Mouse (Mus musculus): ENCODE results near the gene Hoxc4.

The Hoxc4 gene

GRCm38 (mm10) chr15:103018636-103019035, at the start of gene Hoxc4:
TSS of gene Hoxc4 (plus strand) at chr15:103018934.
- DNase-seq (ENCODE audit: extremely low read depth, low read depth): no peak

- DNase-seq (ENCODE audit: extremely low read depth, low read depth): no peak
These were observed 49.4 kb upstream of the Hoxc4 start for GRCm38 (mm10) chr15:102969296-102969695.

- DNase-seq (ENCODE audit: extremely low read depth, low read depth): no peak
These were observed 48.0 kb upstream of the Hoxc4 start for GRCm38 (mm10) chr15:102970740-102971139.

DNA sequence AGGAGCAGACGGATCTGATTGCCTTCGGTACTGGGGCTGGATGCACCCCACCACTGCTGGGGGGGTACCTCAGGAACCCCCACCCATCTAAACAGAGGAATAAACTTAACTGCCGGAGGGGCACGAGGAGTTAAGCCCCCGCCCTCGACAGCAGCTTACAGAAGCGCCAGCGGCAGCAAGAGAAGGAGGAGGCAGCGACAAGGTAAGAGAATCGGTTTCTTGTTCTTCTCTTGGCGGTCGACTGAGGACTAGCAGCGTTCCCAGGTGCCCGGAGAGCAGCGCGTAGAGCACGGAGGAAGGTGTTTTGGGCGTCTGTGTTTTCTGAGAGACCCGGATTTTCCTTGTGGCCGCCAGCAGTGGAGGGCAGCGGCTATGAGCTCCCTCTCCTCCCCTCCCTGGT, 46.5 kb upstream of the Hoxc4 start:
- DNase-seq (ENCODE audit: extremely low read depth, low read depth): no peak

- no peak for DNase-seq (ENCODE audit: extremely low read depth, low read depth)
These were observed 46.0 kb upstream of the Hoxc4 start for GRCm38 (mm10) chr15:102972753-102973152.

DNA sequence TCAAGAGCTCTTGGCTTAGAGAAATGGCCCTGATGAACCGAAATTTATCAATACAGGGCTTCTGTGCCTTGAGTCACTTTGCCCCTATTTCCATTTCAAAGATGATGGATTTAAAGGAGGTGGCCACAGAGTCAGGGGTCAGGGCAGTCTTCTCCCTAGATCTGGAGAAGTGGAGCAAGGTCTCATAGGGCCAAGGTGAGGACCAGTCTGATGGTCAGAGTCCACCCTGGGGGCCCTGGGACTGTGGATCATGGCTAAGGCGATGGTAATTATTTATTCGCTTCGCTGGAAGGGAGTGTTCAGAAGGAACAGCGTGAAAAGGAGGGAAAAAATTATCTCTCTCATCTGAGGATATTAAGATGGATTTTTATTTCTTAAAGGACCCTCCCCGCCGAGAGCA, 43.7 kb upstream of the Hoxc4 start:
- no peak for DNase-seq (ENCODE audit: extremely low read depth, low read depth)

DNA sequence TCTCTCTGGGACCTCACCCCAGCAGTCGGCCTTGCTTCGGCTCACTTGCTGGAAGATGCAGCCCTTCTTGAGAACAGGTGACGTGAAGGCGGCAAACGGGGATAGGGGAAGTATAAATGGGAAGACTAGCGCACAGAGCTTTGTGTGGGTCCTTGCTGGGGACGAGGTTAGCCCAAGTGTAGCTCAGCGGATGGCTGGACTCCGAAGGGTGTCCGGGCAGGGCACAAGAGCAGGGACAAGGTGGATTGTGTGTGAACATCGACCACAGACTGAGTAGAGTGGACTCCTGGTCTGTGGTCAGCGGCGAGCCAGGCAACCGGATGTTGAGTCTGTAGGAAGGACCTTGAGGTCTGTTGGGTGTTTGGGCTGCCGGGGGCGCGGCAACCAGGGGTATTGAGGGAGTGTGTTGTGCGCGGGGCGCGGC, 43.0 kb upstream of the Hoxc4 start:
- DNase-seq (ENCODE audit: extremely low read depth, low read depth): no peak

DNA sequence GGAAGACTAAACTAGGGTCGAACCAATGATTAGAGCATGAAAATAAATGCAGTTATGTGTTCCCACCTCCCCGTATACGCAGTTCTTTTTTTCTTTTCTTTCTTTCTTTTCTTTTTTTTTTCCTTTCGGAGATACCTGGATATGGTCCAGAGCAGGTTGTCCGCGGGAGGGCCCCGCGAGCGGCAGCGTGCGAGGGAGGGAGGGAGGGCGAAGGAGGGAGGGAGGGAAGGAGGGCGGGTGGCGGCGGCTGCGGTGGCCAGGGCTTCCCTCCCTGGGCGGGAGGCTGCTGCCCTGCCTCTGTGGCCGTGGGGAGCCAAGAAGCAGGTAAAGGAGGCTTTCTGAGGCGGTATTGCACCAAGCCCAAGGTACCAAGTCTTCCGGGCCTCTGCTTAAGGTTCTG, 42.6 kb upstream of the Hoxc4 start, which contains the start of gene Hoxc9:
TSS of gene Hoxc9 (plus strand) at position 269 of the 400 bp plus-strand sequence.
- DNase-seq (ENCODE audit: extremely low read depth, low read depth): no peak

DNA sequence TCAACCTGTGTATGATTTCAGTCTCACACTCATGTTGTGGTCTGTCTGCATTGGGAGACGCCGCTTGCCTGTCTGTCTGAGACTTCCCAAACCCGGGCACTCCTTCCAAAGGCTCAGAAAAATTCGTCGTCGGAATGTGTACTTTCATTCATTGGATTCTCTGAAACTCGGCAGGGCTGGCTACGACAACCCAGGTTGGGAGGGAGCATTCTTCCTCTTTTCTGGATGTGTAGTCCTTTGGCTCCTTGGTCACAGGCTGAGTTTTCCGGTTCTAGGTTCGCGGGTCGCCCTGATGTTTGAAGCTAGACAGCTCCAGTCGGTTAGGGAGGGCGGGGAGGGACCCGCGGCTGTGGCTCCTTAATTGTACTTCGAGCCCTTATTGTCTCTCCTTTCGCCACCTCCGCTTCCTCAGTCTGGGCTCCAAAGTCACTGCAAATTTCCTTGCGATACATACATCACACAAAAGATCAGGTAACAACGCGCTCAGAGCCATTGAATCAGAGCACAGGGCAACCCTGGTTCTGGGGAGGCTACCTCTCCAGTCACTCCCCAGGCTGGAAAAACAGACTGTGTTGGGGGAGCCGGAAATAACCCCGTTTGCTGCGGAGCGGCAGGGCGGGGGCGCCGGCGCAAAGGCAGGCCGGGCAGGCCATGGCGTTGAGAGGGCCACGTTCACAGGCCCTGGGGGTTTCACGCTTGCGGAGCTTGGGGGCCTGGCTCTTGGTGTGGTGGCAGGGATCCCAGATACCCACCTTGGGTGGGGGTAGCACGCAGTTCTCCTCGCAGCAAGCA, 41.9 kb upstream of the Hoxc4 start:
- DNase-seq (ENCODE audit: extremely low read depth, low read depth): no peak

DNA sequence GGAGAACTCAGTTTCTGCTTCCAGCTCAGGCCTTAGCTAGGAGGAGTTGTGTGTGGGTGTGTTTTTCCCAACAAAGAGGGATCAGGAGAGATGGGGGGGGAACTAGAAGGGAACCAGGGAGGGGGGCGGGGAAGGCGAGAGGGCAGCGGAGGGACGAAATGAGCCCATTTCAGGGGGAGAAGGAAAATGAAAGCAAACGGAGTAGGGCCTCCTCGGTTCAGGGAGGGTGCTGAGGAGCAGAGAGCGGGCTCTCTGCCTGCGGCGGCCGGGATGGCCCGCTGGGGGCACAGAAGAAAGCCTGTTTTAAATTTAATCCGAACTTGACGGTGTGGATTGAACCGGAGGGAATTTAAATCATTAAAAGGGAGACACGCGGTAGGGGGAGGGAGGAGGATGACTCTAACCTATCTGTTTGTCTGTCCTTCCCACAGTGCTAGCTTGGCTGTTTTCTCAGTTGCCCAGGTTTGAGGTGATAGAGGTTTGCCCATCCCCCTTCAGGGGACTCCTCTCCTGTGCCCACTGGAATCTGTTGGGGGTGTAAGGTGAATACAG, 41.2 kb upstream of the Hoxc4 start:
- no peak for DNase-seq (ENCODE audit: extremely low read depth, low read depth)

GRCm38 (mm10) chr15:102978615-102979515, 39.9 kb upstream of the Hoxc4 start:
- DNase-seq (ENCODE audit: extremely low read depth, low read depth): peak; percentile 83

- no peak for DNase-seq (ENCODE audit: extremely low read depth, low read depth)
These were observed 38.8 kb upstream of the Hoxc4 start for GRCm38 (mm10) chr15:102979936-102980335.

DNA sequence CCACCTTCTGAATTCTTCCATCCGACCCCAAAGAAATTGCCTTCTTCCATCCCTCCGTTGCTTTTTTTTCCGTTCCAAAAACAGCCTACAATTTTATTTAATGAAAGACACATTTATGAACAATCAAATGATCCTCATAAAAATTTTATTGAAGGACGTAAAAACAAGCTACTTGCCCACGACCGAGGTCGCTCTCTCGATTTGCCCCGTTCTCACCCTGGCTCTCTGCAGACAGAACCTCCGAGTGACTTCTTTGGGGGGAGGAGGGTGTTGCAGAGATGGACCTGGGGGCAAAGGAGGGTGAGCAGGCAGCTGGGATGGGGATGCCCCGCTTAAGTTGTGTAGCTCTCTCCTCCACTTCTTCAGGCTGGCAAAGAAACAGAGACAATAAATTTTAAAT, 38.4 kb upstream of the Hoxc4 start:
- no peak for DNase-seq (ENCODE audit: extremely low read depth, low read depth)

DNA sequence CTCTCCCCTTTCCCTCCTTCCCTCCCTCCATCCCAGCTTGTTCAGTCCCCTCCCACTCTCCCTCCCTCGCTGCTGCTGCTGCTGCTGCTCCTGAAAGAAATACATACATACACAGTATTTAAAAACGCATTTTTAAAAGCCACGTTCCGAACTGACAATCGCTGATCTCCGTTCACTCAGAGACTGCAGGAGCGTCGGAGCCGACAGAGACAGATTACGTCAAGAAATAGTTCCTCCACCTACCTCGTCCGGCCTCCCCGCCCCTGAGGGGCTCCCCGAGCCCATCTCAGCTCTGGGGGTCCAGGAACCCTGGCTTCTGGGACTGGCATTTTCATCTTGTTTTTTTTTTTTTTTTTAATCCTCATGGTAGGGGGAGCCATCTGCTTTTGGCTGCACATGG, 37.8 kb upstream of the Hoxc4 start:
- no peak for DNase-seq (ENCODE audit: extremely low read depth, low read depth)

- DNase-seq (ENCODE audit: extremely low read depth, low read depth): no peak
These were observed 37.1 kb upstream of the Hoxc4 start for GRCm38 (mm10) chr15:102981379-102982288.

DNA sequence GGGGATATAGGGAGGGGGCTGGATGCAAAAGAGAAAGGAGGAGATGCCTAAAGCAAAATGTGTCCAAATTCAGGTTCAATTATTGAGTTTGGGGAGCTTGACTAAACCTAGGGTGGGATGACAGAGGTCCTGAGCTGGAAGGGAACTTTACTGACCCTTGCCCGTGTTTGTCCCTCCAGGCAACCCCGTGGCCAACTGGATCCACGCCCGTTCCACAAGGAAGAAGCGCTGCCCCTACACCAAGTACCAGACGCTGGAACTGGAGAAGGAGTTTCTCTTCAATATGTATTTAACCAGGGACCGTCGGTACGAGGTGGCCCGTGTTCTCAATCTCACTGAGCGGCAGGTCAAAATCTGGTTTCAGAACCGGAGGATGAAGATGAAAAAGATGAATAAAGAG, 35.0 kb upstream of the Hoxc4 start:
- DNase-seq (ENCODE audit: extremely low read depth, low read depth): no peak

- DNase-seq (ENCODE audit: extremely low read depth, low read depth): no peak
These were observed 34.2 kb upstream of the Hoxc4 start for GRCm38 (mm10) chr15:102984521-102984920.

- DNase-seq (ENCODE audit: extremely low read depth, low read depth): no peak
These were observed 33.8 kb upstream of the Hoxc4 start for GRCm38 (mm10) chr15:102984925-102985324.

- no peak for DNase-seq (ENCODE audit: extremely low read depth, low read depth)
These were observed 31.5 kb upstream of the Hoxc4 start for GRCm38 (mm10) chr15:102987124-102987833.

- no peak for DNase-seq (ENCODE audit: extremely low read depth, low read depth)
These were observed 30.7 kb upstream of the Hoxc4 start for GRCm38 (mm10) chr15:102988078-102988477.

Data from MEL-GATA-1-ER (cell line).